Mouse (Mus musculus) neural tube, embryonic 14.5 days (tissue): Measurements from ENCODE around the gene Matn3. TPM values are rescaled to one million over a fixed set of nuclear protein-coding genes. Genes with fewer than 3 reads are reported as not detected.

ENCODE experiments used
- ATAC-seq: fragments of 200-750 bp; cut with Nextera tagmentation; 2 replicates; pipeline ENCODE4 v1.8.0; 2017; ENCODE audit warnings: low read depth, mild to moderate bottlenecking, moderate TSS enrichment, moderate library complexity
- H3K27ac ChIP-seq: fragments of 300-500 bp; sonication (generic); 2 replicates; pipeline ENCODE4 v1.5.1; 2014; ENCODE audit warnings: low read depth, mild to moderate bottlenecking, control low read depth, low read length, moderate library complexity, mixed read lengths
- H3K27me3 ChIP-seq: fragments of 300-500 bp; sonication (generic); 2 replicates; pipeline ENCODE4 v1.6.1; 2014; ENCODE audit warnings: low read length; ENCODE audit not compliant: control insufficient read depth, insufficient read depth
- H3K36me3 ChIP-seq: fragments of 300-500 bp; sonication (generic); 2 replicates; pipeline ENCODE4 v1.6.1; 2014; ENCODE audit warnings: low read length, mixed read lengths; ENCODE audit not compliant: control insufficient read depth, insufficient read depth
- H3K4me1 ChIP-seq: fragments of 300-500 bp; sonication (generic); 2 replicates; pipeline ENCODE4 v1.6.1; 2014; ENCODE audit warnings: low read length; ENCODE audit not compliant: control insufficient read depth, insufficient read depth
- H3K4me2 ChIP-seq: fragments of 300-500 bp; sonication (generic); 2 replicates; pipeline ENCODE4 v1.6.1; 2014; ENCODE audit warnings: mild to moderate bottlenecking, low read depth, low read length, control low read depth
- H3K4me3 ChIP-seq: fragments of 300-500 bp; sonication (generic); 2 replicates; pipeline ENCODE4 v1.5.1; 2014; ENCODE audit warnings: low read depth, low read length, control low read depth, mixed read lengths
- H3K9ac ChIP-seq: fragments of 300-500 bp; sonication (generic); replicated peaks from 2 replicates; pipeline ENCODE4 v1.6.1; 2014; ENCODE audit warnings: low read depth, mild to moderate bottlenecking, control low read depth, low read length, mixed read lengths
- H3K9me3 ChIP-seq: fragments of 300-500 bp; sonication (generic); 2 replicates; pipeline ENCODE4 v1.6.1; 2016; ENCODE audit warnings: low read length; ENCODE audit not compliant: control insufficient read depth
- WGBS: fragments of 180-500 bp; shearing (Covaris S2); extraction: QIAGEN DNeasy Blood & Tissue Kit; methylation state at CpG from one replicate; pipeline ENCODE4 v1.1.7; 2014; 5-methylcytosine and 5-hydroxymethylcytosine counted together
- polyA plus RNA-seq: library from polyadenylated mRNA; unstranded; fragments of >200 nt; fragmentation: Nextera tagmentation; extraction: Ambion mirVana; gene quantifications from 2 replicates; pipeline ENCODE4 v1.2.1, GENCODE M21; 2014

Gene Matn3
- polyA plus RNA-seq, 1 experiment from 2014 or later = 0.07 TPM

- no peaks in the 10 kb centered on the region for H3K27me3 ChIP-seq
- H3K4me3 ChIP-seq = no peak overlapping the region
- 12% methylated on average over 5 of the region's 5 CpGs for WGBS
- H3K36me3 ChIP-seq = no peaks in the 10 kb centered on the region
- no peak overlapping the region for H3K27ac ChIP-seq
- H3K4me1 ChIP-seq = no peaks in the 10 kb centered on the region
- peak; percentile 71; the same call in 1 of the 2 replicates for ATAC-seq
- no peak overlapping the region for H3K9ac ChIP-seq
- no peaks in the 10 kb centered on the region for H3K9me3 ChIP-seq
- H3K4me2 ChIP-seq = no peak overlapping the region; the same call in 1 of the 2 replicates
Observed at GRCm38 (mm10) chr12:9002038-9002648, 54.4 kb downstream of the Matn3 start.

GRCm38 (mm10) chr12:9007146-9007545, 59.4 kb downstream of the Matn3 start:
- H3K4me3 ChIP-seq = no peak overlapping the region
- no peaks in the 10 kb centered on the region for H3K36me3 ChIP-seq
- 60% methylated on average over 4 of the region's 4 CpGs for WGBS
- no peak overlapping the region for H3K4me2 ChIP-seq
- no peaks in the 10 kb centered on the region for H3K4me1 ChIP-seq
- H3K9me3 ChIP-seq = no peaks in the 10 kb centered on the region
- H3K27ac ChIP-seq = no peak overlapping the region
- no peak overlapping the region for H3K9ac ChIP-seq
- no peaks in the 10 kb centered on the region for H3K27me3 ChIP-seq
- no peak for ATAC-seq

- no peak for ATAC-seq
- no peak overlapping the region for H3K4me2 ChIP-seq
Observed at GRCm38 (mm10) chr12:9007811-9008210, 60.1 kb downstream of the Matn3 start.

GRCm38 (mm10) chr12:9010311-9010710, 62.6 kb downstream of the Matn3 start:
- Histone ChIP-seq H3K36me3 (peaks cover 4% of the 10 kb centered on the region), H3K9me3 (no peaks in the 10 kb centered on the region), H3K4me1 (no peaks in the 10 kb centered on the region), H3K27me3 (no peaks in the 10 kb centered on the region), H3K4me3 (no peak overlapping the region), H3K4me2 (no peak overlapping the region), H3K27ac (no peak overlapping the region), H3K9ac (no peak overlapping the region)
- WGBS = 72% methylated on average over 4 of the region's 4 CpGs
- no peak for ATAC-seq

More at GRCm38 (mm10) chr12:9007811-9008210, 60.1 kb downstream of the Matn3 start:
- WGBS = 95% methylated on average over 6 of the region's 6 CpGs
- Histone ChIP-seq H3K27me3 (no peaks in the 10 kb centered on the region), H3K9me3 (no peaks in the 10 kb centered on the region), H3K4me1 (no peaks in the 10 kb centered on the region), H3K4me3 (no peak overlapping the region), H3K36me3 (no peaks in the 10 kb centered on the region; the same call in 1 of the 2 replicates), H3K9ac (no peak overlapping the region), H3K27ac (no peak overlapping the region)

- Histone ChIP-seq H3K27ac (no peak overlapping the region), H3K4me3 (no peak overlapping the region), H3K9me3 (no peaks in the 10 kb centered on the region), H3K27me3 (no peaks in the 10 kb centered on the region), H3K9ac (no peak overlapping the region), H3K4me2 (no peak overlapping the region), H3K36me3 (peaks cover 9% of the 10 kb centered on the region), H3K4me1 (no peaks in the 10 kb centered on the region)
- ATAC-seq = no peak
- 96% methylated on average over 9 of the region's 9 CpGs for WGBS
Observed at GRCm38 (mm10) chr12:9016376-9016775, 68.6 kb downstream of the Matn3 start.

- no peaks in the 10 kb centered on the region for H3K27me3 ChIP-seq
- 93% methylated on average over 8 of the region's 8 CpGs for WGBS
- H3K4me2 ChIP-seq = no peak overlapping the region
- no peaks in the 10 kb centered on the region for H3K4me1 ChIP-seq
- 0 out of 2 replicates have a peak, but pooled peaks cover 5% of the 10 kb centered on the region for H3K36me3 ChIP-seq
- no peak overlapping the region for H3K4me3 ChIP-seq
- ATAC-seq = no peak
- H3K27ac ChIP-seq = no peak overlapping the region
- no peaks in the 10 kb centered on the region for H3K9me3 ChIP-seq
- no peak overlapping the region for H3K9ac ChIP-seq
Observed at GRCm38 (mm10) chr12:9020431-9020830, 72.7 kb downstream of the Matn3 start.

- WGBS = 70% methylated on average over 3 of the region's 3 CpGs
- H3K4me2 ChIP-seq = no peak overlapping the region
- H3K9ac ChIP-seq = no peak overlapping the region
- no peak for ATAC-seq
- H3K27ac ChIP-seq = no peak overlapping the region
- no peaks in the 10 kb centered on the region for H3K4me1 ChIP-seq
- no peaks in the 10 kb centered on the region for H3K9me3 ChIP-seq
- H3K36me3 ChIP-seq = 0 out of 2 replicates have a peak, but pooled peaks cover 5% of the 10 kb centered on the region
- no peaks in the 10 kb centered on the region for H3K27me3 ChIP-seq
- H3K4me3 ChIP-seq = no peak overlapping the region
Observed at GRCm38 (mm10) chr12:9020986-9021385, 73.3 kb downstream of the Matn3 start.

Other genes with a start within 250 kb of the Matn3 start
- gene Sdc1, start 176.6 kb upstream of the Matn3 start, polyA plus RNA-seq = 6.5 and 11.1 TPM in 2 replicates
- 61.1 and 200 TPM in 2 replicates for gene Laptm4a, start 26.3 kb upstream of the Matn3 start, polyA plus RNA-seq
- 19.6 and 21.7 TPM in 2 replicates for gene Wdr35, start 26.0 kb downstream of the Matn3 start, polyA plus RNA-seq
- gene Ttc32, start 82.1 kb downstream of the Matn3 start, polyA plus RNA-seq = 6.9 and 10.0 TPM in 2 replicates